Mouse (Mus musculus) retina, postnatal 7 days (tissue): ENCODE results near the gene Rps6kb1.

Source experiments
- DNase-seq: peaks from one replicate; pipeline ENCODE4 v3.0.0-alpha.2; 2012; ENCODE audit warnings: low read depth, low spot score

Gene Rps6kb1

DNA sequence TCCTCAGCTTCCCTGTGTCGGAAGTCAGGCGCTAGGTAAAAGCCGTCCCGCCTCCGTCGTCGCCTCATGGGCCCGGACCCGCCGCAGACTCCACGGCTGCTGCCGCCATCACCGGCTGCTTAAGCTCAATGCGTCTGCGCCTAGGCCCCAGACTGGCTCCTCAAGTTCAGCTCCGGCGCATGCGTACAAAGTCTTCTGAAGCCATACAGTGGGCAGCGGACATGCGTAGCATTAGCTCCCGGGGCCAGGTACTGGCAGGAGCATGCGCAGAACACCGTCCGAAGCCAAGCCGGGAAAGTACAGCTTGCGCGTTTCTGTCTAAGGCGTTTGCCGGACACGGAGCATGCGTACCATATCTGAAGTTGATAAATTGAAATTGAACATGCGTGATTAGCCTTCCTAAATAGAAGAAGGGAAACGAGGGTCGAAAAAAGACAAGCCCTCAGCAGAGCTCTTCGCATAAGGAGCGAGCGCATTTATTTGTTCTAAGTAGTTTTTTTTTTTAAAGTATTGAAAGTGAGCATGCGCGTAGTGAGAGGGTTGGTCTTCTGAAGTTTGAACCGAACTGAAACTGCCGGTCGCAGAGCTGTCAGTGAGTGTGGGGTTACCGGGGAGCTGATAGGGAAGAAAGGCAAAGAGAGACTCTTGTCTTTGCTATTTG, at the start of gene Rps6kb1, which contains the start of gene Tubd1:
TSS of gene Rps6kb1 (minus strand) at position 167 of the 661 bp plus-strand sequence.
TSS of gene Tubd1 (plus strand) at position 353 of the 661 bp plus-strand sequence.
- peak; percentile 100 for DNase-seq

DNA sequence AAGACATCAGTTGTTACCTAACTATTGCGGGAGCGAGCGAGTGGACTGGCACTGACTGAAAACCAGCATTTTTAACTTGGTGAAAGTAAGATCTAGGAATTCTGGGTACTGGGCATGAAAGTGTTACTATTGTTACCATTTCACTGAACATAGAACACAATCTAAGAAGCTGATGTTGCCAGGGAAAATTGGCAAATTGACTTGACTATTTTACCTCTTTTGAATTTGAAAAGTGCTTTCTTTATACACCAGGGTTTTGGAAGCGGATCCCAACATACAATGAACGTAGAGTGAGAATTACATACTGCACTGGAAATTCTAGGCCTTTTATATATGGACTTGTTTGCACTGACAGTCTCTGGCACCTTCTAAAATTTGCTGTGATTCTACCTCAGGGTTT, 48.8 kb upstream of the Rps6kb1 start:
- no peak for DNase-seq

DNA sequence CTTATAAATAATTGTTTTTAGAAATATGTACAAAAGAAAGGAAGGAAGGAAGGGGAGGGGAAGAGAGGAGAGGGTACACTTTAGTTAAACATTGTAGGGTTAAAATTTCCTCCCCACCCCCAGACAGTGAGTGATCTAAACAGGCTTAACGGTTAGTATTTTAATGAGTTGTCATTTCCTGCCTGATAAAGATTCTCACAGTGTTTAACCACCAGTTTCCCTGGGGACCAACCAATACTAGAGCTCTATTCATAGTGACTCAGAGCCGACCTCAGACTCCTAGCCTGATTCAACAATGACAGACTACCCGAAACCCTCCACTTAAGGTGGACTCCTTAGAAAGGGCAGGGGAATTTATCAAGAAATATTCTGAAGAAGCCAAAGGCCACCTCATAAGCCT, 48.4 kb upstream of the Rps6kb1 start:
- no peak for DNase-seq

DNA sequence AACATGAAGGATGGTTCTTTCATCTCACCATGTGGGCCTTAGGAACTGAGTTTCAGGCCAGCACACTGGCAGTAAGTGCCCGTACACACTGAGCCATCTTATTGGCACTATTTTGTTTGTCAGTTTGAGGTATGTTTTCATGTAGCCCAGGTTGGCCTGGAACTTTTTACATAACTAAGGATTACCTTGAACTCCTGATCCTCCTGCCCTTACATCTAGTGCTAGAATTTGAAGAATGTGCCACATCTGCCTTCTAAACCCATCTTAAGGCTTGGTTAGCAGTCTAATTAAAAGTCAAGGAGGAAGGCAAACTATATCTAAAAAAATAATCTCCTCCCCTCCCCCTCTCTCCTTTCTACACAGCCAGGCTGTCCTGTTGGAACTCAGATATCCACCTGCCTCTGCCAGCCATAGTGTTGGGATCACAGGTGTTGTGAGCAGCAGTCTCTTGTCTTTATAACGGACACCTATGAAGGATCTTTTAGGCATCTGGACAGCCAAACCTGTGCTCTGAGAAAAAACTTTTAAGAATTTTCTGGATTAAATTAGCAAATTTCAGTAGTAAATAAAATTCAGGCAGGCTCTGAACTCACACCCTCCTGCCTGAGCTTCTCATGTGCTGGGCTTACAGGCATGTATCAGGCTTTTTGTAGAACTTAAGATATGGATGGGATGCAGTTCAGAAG, 47.5 kb upstream of the Rps6kb1 start:
- no peak for DNase-seq

DNA sequence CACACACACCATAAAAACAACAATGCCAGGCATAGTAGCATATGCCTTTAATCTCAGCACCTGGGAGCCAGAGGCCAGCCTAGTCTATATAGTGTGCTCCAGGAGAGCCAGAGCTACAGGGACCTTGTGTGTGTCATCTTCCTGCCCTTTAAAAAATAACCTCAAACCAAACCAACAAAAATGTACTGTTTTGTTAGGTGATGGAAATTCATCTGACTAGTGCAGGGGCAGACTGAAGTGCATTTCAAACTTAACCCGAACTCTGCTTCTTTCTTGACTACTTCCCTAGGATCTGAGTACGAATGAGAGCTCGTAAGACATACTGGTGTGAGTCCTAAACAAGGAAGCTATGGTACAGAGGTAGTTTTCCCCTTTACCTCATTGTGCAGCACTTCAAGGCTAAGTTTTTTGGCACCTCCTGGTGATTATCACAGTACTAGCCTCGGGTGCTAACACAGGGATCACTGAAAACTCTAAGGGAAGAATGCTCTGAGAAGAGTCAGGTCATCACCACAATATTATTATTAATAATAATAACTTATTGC, 46.8 kb upstream of the Rps6kb1 start:
- DNase-seq = no peak

DNA sequence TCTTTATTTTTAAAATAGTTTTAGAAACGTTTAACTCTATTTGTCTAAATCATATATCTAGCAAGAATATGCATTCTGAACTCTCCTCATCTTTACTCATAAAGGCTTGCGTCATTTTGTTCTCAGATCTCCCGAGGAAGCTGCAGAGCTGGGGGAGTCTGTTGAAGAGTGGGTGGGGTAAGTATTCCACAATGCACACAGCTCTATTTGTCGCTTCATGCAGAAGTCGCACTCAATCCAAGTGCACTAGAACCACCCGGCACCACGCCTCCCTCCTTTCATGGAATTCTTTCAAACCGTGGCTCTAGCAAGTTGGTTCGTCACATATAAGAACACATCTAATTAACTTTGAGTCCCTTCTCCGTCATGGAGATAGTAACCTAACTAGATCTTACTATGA, 46.0 kb upstream of the Rps6kb1 start:
- no peak for DNase-seq

DNA sequence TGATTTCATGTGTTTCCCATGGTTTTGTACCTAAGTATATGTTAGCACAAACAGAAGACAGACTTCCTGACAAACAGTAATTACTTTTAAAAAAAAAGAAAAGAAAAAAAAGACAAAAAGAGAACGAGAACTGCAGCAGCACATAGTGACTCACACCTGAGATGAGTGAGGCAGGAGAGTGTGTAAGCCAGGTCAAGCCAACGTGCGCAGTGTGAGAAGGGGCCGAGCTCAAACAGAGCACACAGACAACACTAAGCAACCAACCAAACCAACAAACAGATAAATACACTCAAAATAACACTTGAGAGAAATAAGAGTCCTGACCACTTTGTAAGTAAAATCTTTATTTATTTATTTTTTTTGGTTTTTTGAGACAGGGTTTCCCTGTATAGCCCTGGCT, 45.5 kb upstream of the Rps6kb1 start:
- no peak for DNase-seq

DNA sequence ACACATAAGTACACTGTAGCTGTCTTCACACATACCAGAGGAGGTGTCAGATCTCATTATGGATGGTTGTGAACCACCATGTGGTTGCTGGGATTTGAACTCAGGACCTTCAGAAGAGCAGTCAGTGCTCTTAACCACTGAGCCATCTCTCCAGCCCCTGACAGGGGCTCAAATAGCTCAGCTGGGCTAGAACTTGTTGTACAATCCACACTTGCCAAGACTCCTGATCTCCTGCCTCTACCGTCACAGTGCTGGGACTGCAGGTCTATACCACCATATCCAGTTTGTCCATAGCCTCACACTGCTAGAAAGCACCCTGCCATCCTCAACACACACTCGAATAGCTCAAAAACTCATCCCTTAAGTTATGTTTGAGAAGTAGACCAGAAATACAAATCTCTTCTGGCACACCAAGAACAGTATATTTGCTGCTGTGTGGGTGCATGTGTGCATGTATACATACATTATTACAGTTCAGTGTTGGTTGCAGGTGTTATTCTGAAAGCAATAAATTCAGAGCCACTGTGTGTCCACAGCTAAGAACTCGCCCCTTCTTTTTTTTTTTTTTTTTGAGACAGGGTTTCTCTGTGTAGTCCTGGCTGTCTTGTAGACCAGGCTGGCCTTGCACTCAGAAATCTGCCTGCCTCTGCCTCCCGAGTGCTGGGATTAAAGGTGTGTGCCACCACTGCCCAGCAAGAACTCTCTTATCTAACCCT, 44.1 kb upstream of the Rps6kb1 start:
- DNase-seq = no peak

DNA sequence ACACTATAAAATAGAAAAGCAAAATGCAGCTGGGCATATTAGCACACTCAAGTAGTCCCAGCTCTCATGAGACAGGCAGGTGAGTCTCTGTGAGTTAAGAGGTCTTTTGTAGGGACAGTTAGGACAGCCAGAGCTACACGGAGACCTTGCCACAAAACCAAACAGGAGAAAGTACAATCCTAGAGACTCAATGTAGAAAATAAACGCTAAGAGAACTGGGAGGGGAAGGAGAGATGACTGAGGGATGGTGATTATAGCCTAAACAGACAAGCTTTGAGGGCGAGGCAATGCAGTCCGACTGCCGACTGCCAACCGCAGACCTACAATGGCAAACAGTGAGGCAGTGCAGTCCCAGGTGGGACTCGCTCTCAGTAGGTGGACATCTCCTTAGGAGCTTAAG, 43.2 kb upstream of the Rps6kb1 start:
- DNase-seq = no peak

DNA sequence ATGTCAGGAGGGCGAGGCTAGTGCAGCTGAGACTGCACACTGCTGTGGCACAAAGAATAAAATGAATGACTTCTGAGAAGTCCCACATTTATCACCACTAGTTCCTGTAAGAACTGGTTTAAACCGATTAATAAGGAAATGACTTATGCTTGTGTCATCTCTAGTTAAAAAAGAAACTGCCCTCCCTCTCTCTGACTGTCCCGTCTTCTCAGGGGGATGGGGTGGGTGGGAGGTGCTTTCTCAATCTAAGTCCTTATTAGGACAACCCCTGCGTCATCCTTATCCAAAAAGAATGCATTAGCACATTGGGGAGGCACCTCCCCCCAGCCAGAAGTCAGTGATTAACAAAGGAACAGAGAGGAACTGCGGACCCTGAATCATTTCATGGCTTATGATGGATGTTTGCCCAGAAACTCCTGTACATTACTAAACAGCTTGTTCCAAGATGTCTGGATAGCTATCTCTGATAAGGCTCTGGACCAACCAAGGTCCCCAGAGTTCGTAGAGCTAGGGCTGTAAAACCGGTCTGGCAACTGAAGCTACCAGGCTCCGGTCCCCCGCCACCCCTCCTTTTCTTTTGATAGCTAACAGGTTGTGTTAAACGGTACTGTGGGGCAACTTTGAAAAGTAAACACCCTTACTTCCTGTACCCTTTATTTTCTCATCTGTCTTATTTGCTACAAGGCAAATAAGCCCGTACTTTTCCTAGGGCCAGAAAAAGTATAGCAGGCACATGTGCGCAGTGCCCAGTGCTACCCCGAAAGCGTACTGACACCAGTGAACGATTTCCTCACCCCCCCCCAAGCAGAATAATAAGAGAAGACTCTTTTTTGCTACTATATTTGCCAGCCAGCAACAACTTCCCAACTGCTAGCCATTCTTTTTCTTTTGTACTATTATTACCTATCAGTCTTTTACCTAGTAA, 42.5 kb upstream of the Rps6kb1 start:
- DNase-seq = no peak

DNA sequence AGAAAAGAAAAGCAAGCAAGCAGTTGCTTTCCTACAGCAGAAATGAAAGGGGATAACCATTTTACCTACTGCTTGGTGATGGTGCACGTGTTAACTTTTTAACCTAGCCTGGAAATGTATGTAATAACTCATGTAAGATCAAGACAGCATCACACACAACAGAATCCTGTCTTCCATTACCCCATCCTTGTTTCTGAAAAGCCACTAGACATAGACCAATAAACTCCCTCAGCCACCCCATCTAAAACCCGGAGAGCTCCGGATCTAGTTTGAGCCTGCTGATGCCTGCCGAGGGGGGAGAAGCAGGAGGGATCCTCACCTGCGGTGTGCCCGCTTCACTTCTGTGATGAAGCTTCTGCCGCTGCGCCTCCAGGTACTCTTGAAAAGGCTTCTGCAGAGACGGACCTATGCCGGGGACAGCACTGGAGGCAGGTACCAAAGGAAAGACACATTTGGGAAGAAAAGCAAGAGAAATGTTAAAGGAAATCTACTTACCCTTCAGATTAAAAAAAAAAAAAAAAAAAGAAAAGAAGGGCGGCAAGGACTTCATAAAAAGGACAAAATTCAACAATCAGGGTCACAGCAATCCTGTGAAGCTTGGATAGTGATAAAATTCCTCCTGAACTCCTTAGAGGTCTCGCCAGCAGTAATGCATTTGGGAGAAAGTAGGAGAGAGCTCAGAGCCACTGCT, 41.7 kb upstream of the Rps6kb1 start:
- DNase-seq = no peak

DNA sequence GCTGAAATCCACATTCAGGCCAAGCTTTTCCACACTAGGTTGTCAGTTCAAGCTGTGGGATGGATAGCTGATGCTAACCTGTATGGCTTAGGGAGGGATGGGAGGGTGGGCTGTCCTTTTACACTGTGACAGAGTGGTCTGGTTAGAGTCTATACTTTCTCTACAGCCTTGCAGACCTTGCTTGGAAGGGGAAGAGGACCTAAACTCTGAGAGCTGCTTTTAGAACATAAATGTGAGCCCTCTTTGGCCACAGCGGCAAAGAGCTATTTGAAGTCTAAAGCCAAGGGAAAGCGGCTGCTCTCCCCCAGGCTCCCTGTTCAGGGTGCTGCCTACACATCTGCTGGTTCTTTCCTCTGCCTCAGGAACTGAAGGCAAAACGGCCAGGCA, 41.0 kb upstream of the Rps6kb1 start:
- DNase-seq = no peak

DNA sequence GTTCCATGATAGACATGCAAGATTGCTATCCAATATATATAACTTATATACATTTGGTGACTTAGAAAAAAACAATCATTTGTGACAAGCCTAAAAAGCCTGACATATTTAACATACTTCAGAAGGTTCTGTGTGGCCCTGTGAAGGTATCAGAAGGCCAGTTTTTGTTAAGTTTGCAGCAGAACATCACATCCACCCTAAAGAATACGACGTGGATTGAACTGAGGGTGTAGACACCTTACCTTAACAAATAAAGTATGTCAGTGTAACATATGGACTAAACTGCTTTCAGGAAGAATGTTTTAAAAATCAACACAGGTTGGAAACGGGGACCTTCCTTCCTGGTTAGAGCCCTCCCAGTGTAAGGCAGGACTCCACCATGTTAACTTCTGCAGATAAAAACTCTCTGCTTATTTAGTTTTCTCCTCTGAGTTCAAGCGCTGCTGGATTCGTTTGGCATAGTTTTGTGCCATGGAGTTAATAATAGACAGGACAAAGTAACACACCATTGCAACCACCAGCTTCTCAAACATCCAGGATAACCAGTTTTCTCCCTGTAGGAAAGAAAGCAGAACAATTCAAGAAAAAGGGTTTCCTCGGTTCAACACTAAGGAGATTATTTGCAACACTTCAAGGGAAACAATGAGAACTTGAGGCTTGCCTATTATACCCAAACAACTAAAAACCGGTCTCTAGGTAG, 40.4 kb upstream of the Rps6kb1 start:
- no peak for DNase-seq

DNA sequence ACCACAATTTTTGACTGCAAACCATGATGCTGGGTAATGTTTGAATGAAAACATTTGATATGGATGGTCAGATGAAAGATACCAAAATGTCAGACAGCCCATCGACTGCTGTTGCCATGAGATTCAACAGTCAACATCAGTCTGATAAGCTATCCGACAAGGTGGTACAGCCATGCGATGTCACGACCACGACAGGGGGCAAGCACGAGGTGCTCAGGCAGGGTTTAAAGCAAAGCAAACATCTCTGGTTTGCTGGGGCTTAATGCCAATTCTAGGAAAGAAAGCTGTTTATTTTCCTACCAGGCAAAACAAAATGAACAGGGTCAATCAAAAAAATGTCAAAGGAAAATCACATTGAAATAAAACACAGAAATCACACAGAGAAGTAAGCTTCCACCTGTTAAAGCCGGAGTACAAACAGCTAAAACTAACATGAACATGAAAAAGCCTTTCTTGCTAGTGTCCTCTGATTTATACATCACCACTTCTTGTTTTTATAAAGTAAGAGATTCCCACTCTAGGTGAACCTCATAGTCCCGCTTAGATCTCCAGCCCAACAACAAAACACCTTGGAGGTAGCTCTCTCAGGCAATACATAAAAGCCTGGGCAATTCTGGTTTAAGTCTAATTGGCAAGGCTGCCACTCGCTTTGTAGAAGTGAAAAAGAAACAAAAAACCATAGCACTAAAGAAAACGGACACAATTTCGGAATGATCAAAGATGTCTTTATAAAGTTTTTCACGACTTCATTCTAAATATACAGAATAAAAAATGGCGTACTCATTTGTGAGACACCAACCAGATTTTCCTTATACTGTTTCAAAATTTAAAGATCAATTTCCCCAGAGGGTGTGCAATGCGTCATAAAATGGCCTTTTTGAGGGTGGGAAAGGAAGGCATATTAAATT, 39.6 kb upstream of the Rps6kb1 start:
- DNase-seq = no peak

DNA sequence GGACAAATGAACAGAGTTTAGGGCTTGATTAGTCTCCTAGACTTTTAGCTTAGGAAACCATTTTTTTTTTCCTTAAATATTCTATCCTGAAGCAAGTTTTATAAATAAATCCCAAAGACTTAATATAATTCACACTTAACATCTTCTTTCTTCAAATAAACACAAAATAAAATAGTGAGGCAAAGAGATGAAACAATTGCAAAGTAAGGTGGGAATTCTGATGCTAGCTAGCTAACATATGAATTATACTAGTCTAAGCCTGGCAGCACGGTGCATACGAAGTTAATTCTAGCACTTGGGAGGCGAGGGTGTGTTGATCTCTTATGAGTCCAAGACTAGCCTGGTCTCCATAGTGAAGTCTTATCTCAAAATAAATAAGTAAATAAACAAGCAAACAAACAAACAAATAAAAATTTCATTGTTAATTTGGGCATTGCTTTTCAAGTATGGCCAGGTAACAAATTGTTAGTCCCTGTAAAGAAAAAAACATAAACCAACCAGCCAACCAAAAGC, 38.8 kb upstream of the Rps6kb1 start:
- DNase-seq = no peak

DNA sequence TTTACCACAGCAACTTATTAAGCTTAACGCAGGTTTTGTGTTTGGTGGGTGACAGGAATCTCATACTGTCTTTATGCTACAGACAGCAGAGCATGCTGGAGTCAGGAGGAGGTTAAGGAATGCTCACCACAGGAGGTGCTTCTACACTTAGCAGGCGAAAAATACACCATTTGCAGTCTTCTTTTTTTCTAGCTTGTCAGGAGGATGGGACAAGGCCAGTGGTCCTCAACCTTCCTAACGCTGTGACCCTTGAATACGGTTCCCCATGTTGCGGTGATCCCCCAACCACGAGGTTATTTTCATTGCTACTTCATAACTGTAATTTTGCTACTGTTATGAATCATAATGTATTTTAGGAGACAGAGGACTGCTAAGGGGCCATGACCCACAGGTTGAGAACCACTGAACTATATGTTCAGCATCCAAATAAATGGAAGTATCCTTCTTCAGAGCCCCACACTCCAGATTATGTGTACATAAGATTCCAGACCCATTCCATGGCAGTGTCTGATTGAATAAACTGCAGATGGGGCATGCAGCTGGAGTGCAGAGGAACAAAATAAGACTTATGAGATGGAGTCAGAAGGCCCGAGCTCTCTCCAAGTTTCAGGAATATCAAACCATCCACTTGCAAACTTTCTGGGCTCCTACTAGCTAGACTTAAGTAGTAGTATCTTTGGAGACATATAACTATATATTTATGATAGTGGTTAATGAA, 38.1 kb upstream of the Rps6kb1 start:
- DNase-seq = no peak

DNA sequence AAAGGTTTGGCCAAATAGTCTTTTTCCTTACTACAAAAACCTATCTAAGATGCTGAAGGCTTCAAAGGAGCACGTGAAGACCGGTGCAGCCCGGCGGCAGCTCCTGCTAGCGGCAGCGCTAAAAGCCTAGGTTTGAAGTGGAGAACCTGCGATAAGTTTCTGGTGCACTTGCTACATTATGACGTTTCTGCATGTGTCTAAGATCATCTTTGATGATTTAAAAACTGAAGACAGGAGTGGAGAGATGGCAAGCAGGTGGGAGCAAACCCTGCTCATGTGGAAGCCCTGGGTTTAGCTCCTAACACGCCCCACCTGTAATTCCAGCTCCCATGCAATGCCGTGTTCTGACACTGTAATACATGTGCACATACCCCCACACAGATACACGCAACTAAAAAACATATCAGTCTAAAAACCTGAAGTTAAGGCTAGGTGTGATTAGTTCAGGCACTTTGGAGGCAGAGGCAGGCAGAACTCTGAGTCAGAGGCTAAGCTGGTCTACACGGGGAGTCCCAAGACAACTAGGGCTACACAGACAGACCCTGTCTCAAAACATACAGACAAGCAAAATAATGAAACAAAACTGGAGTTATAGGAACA, 37.4 kb upstream of the Rps6kb1 start:
- DNase-seq = no peak

DNA sequence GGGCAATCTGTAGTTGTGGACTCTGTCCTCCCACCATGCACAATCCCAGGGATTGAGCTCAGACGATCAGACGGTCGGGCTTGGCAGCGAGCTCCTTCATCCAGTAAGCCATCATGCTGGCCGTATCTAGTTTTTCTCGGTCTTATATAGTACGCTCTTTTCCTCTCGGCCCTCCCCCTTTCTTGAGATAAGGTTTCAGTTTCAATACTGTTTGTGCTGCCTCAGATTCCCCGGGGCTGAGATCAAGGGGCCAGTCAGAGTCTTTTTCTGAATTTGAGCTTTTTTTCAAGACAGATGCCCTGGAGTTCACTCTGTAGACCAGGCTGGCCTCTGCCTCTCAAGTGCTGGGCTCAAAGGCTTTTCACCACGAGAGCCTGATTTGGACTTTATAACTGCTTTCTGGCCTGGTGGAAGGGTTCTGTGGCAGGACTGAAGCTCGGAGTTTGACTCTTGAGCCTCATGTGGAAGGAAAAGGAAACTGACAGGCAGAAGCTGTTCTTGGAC, 36.7 kb upstream of the Rps6kb1 start:
- DNase-seq = no peak
